Mouse (Mus musculus) right cerebral cortex, adult 2 months (tissue): ENCODE measurements around the gene Zcchc2.

Experiments used
- DNase-seq, 2 experiments: peaks; one replicate each; pipeline ENCODE4 v3.0.0; 2021 to 2022; ENCODE audit warnings: low spot score in 2 of 2

Gene Zcchc2

GRCm38 (mm10) chr1:106036861-106037599 is 46.8 kb downstream of the Zcchc2 start:
- DNase-seq: peak; percentile 79 to 81

GRCm38 (mm10) chr1:106039326-106039725 is 49.1 kb downstream of the Zcchc2 start:
- DNase-seq: no peak

- DNase-seq: no peak
Observed at GRCm38 (mm10) chr1:106040271-106040670, 50.1 kb downstream of the Zcchc2 start.

GRCm38 (mm10) chr1:106042221-106042620 is 52.0 kb downstream of the Zcchc2 start:
- DNase-seq: no peak

- no peak for DNase-seq
Observed at GRCm38 (mm10) chr1:106043053-106043820, 53.0 kb downstream of the Zcchc2 start.

- no peak for DNase-seq
Observed at GRCm38 (mm10) chr1:106049036-106049435, 58.8 kb downstream of the Zcchc2 start.

- DNase-seq: no peak
Observed at GRCm38 (mm10) chr1:106054978-106055377, 64.8 kb downstream of the Zcchc2 start.

- DNase-seq: no peak
Observed at GRCm38 (mm10) chr1:106058355-106058754, 68.1 kb downstream of the Zcchc2 start.

- no peak for DNase-seq
Observed at GRCm38 (mm10) chr1:106059516-106060277, 69.5 kb downstream of the Zcchc2 start.

GRCm38 (mm10) chr1:106061185-106061910 is 71.1 kb downstream of the Zcchc2 start:
- DNase-seq: no peak

- no peak for DNase-seq
Observed at GRCm38 (mm10) chr1:106062891-106063590, 72.8 kb downstream of the Zcchc2 start.

GRCm38 (mm10) chr1:106063591-106064170 is 73.5 kb downstream of the Zcchc2 start:
- DNase-seq: no peak

GRCm38 (mm10) chr1:106064291-106064690 is 74.1 kb downstream of the Zcchc2 start:
- no peak for DNase-seq

GRCm38 (mm10) chr1:106064711-106065110 is 74.5 kb downstream of the Zcchc2 start:
- no peak for DNase-seq

- no peak for DNase-seq
Observed at GRCm38 (mm10) chr1:106065679-106066078, 75.5 kb downstream of the Zcchc2 start.

- no peak for DNase-seq
Observed at GRCm38 (mm10) chr1:106067306-106067705, 77.1 kb downstream of the Zcchc2 start.

- DNase-seq: no peak
Observed at GRCm38 (mm10) chr1:106069867-106070543, 79.8 kb downstream of the Zcchc2 start.

GRCm38 (mm10) chr1:106070814-106071213 is 80.6 kb downstream of the Zcchc2 start:
- DNase-seq: no peak

- DNase-seq: peak; percentile 91 to 94
Observed at GRCm38 (mm10) chr1:106071237-106072070, 81.2 kb downstream of the Zcchc2 start.
